Mouse (Mus musculus): ENCODE measurements around the gene Bag6.
"Not testable (repeated sequence)": the region's sequence is repeated elsewhere in the genome, so short reads cannot be mapped to it uniquely, and the experiment has no call there.

The Bag6 gene

DNA sequence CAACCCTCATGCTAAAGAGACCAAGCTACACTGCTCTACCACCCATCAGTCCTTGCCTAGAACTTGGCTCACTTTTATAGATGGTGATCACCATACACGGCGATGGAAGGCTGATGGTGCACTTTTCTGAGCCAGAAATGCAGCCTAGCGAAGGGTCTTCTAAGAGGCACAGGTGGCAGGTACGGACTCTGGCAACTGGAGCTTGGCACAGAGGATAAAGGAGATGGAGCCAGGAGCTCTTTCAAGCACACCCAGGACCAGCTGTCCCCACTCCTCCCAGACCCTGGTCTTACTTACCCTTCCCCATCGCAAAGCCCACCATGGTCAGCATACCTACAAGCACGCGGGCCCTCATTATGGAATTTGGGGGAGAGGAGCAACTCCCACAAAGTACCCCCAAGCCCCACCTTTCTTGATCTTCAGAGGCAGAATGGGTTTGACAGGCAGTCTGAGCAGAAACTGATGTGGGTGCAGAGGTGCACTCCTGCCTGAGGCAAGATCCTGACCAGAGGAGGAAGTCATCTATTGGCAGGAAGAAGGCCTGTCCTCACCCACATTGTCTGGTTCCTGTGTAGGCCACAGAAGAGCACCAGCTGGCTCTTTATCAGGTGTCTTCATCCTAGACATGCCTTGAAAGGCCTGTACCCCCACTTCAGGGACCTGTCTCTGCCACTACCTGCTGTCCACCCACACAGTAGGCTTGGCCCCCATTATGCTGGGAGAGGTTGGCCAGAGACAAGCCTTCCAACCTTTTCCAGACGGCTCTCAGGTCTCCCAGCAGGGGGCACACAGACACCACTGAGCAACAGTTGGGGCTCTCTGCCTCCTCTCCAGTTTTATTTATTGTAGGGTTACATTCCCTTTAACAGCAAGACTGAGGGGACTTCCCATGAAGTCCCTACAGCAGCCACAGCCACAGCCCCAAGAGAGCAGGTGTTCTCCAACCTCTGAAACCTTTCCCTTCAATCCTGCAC lies 19.6 kb upstream of the Bag6 start, which contains the start of gene Ly6g5b:
Gene Ly6g5b (minus strand): TSS at position 383 of the 974 bp plus-strand sequence.
- peak; percentile 60 to 64 for DNase-seq

DNA sequence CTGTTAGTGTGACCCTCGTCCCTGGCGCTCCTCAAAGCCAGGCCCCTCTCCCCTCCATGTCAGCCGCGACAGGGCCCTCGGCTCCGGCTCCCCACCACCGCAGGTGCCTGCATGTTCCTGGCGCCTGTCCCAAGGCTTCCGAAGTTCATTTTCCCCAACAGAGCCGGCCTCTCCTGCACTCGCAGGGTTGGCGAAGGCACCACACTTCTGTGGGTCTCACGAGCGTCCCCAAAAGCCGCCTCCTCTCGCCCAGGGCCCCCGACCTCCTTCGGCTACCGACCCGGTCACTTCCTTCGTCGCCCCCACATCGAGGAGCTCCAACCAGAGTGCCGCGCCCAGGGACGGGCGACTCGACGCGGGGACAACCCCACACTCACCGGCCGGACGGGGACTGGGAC lies 14.2 kb upstream of the Bag6 start:
- no peak for DNase-seq

DNA sequence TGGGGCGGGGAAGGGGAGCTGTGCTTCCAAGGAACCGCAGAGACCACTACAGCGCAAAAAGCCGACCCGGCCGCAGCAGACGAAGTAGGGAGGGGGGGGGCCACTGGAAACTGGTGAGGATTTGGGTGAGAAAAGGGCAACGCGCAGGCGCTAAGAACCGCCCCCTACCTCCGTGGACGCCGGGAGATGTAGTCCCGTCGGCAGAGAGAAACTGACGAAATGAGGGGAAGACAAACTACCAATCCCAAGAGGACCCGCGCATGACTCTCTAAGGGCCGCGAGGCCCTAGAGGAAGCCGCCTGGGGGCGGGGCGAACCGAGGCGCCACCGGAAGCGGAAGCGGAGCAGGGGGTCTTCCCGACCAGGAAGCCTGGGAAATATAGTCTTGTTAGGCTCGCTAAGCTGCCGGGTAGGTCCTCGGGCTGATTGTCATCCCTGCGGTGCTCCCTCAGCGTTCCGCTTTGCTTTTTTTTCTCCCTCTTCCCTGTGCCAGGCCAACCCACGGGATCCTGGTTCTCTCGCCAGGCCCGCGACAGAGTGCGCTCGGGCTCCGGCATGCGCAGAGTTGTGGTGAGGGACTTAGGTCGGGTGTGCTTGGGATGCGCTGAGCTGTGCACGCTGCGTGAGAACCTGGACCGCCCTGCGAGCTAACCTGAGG lies 13.7 kb upstream of the Bag6 start, which contains the start of gene Gpank1:
Gene Gpank1 (plus strand): TSS at position 313 of the 657 bp plus-strand sequence.
- peak; percentile 97 to 99 for DNase-seq

DNA sequence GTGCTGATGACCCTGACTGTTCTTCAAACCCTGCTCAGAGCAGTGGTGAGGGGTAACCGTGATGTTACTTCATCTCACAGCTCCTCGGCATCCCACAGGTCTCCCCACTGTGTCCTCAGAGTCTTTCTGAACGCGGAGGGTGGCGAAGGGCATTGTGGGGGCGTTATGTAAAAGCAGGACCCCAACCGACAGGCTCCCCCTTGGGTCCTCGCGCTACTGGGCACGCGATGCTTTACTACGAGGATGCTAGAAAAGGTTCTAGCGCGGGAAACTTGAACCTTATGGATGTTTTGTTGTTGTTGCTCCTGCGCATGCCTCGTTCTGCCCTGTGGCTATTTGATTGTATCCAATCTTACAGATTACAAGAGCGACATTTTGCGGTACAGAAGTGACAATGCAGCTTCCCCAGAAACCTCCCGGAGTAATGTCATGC lies 13.1 kb upstream of the Bag6 start, which contains the start of gene Csnk2b:
Gene Csnk2b (minus strand): TSS at position 183 of the 433 bp plus-strand sequence.
- peak; percentile 28 to 55 for DNase-seq

DNA sequence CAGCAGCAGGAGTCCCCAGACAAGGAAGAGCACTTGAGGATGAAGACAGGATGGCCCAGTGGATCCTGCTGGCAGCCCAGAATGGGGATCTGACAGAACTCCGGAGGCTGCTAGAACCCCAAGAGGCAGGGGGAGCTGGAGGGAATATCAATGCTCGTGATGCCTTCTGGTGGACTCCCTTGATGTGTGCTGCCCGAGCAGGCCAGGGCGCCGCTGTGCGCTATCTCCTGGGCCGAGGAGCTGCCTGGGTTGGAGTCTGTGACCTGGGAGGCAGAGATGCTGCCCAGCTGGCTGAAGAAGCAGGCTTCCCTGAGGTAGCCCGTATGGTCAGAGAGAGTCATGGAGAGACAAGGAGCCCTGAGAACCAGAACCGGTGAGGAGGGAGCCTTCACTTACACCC lies 11.7 kb upstream of the Bag6 start:
- not testable (repeated sequence) for DNase-seq

DNA sequence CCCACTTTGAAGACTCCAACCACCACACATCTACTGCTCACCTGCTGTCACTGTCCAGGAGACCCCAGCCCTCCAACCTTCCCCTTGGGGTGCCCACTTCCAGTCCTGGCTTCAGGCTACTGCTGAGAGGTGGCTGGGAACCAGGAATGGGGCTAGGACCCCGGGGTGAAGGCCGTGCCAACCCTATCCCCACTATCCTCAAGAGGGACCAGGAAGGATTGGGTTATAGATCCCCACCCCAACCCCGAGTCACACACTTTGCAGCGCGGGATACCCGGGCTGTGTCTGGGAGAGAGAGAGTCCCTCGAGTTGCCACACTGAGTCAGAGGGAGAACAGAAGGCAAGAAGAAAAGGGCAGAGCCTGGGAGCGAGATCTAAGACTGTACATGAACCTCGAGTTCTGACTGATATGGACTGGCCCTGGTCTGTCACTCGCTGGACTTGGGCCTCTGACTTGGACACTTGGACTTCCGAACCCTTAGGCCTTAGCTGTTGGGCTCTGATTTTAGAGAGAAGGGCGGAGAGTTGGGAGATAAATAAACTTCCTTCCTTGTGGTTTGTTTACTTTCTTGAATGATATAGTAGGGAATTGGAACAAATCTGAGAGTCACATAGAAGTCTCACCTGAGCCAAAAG lies 10.6 kb upstream of the Bag6 start:
- DNase-seq: not testable (repeated sequence)

DNA sequence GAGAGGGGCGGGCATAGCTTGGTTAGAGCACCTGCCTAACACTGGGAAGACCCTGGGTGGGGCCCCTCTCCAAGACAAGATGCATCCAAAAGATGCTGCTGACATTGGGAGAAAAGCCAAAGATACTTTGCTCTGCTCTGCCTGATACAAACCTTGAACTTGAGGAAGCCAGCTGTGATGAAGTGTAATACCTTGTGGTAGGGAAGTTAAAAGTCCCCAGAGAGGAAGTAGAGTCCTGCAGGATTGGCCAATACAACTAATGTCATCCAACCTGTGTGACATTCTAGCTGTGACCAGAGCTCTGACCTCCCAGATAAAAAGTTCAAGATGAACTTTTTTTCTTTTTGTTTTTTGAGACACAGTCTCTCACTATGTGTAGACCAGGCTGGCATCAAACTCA lies 9.9 kb upstream of the Bag6 start:
- no peak for DNase-seq

DNA sequence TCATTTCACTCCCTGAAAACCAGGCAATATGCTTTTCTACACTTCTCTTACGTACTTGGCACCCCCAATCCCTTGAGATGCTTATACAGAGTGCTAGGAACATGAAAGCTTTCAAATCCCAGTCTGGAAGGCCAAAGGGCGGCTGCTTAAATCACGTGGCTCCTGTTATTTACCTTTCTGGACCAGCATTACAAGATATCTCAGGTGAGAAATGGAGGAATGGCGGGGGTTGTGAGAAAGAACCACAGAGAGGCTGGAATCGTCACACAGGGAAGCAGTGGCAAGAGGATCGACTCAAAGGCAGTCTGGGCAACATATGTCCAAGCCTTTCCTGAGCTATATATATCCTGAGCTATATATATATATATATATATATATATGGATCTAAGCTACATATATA lies 9.4 kb upstream of the Bag6 start:
- DNase-seq: no peak

DNA sequence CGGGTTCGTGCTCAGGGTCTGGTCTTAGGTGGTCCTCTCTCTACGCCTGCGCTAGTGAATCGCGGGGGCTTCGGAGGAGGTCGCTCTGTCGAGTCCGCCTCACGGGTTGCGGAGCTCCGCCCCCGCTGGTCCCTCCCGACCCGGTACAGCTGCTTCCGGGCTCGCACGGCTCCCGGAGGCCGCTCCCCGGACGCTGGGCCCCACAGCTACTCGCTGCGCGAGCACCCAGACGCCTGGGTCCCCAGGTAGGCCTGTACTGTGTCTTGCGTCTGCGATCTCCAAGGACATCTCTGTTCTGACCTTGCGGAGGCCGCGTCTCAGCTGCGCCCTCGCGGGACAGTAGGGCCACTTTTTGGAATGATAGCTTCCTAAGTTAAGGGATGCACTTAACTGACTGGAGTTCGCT lies 8.8 kb upstream of the Bag6 start, which contains the start of gene D17H6S53E:
Gene D17H6S53E (plus strand): TSS at position 168 of the 406 bp plus-strand sequence.
- peak; percentile 84 to 89 for DNase-seq

DNA sequence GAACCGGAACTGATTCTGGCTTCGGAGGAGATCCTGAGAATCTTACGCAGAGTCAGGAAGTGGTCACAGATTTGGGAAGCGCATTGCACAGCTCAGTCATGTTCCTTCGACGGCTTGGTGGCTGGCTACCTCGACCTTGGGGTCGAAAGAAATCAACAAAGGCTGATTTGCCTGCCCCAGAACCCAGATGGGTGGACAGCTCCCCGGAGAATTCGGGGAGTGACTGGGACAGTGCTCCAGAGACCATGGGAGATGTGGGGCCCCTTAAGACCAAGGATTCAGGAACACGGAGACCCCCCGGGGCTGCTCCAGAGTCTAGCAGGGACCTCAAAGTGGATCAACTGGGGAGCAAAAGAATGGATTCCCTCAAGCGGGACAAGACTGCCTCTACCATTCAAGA lies 8.0 kb upstream of the Bag6 start:
- no peak for DNase-seq

DNA sequence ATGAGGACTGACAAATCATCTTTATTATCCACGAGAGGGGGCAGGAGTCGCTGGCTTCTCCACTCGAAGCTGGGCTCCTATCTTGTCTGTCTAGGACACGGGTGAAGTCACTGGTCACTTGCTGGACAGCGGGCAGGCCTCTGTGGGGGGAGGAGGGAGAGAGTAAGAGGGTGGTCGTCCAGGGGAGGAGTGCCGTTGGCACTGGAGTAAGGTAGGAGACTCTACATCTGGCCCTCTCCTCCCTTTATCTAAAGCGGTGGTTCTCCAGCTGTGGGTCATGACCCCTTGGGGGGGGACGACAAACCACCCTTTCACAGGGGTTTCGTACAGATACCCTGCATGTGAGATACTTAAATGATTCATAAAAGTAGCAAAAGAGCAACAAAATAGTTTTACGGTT lies 6.0 kb upstream of the Bag6 start:
- no peak for DNase-seq

DNA sequence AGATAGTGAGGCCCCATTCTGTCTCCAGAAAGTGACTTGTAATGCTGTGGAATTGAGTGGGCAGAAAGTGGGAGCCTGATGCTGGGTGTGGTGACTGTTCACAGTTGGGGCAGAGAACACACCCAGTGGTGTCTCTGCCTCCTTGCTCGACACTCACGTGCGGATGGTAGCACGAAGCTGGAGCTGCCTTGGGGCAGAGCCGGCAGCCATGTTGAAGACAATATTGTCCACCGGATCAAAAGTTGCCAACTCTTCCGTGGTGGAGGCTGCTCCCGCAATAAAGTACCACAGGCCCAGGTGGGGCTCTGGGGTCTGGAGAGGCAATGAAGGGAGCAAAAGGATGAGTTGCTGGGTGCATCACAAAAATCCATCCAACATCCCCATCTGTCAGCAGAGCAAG lies 3.9 kb upstream of the Bag6 start:
- no peak for DNase-seq

DNA sequence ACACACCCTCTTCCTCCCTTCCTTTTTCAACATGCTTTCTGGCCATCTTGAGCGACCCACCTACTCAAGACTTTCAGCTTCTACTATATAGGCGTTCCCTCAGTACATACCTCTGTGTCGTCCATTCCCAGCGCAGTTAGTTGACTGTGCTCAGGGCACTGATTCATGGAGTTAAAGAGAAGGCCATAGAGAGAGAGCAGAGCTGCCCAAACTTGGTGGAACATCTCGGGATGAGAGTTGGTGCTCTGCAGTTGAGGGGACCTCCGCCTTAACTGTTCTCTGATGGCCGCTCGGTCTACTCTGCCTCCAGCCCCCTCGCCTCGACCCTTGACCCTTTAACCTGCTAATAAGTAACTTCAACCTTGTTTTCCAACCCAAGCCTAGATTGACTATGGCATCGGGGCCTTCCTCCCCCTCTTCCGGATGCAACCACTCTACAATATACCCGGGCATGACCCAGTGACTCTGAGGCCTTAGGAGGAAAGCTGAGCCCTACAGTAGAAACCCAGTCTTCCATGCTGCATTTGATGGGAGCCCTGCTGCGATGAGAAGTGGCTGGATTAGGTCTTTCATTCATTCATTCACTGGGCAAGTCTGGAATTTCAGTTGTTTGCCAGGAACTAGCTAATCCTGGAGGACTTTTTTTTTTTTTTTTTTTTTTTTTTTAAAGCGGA lies 3.3 kb upstream of the Bag6 start, which contains the start of gene Apom:
Gene Apom (minus strand): TSS at position 551 of the 674 bp plus-strand sequence.
- DNase-seq: no peak

DNA sequence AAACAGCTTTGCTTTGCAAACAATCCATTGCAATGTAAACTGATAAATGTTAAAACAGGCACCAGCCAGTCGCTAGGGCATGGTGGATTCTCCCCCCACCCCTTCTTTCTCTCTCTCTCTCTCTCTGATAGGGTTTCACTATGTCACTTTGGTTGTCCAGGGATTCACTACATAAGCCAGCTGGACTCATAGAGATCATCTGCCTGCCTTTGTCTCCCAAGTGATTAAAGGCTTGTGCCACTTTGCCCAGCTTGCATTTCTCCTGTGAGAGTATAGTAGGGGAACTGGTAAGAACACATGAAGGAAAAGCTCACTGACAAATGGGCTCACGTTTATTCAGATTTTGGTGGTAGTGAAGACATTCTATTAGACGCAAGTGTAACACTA lies 2.8 kb upstream of the Bag6 start:
- DNase-seq: no peak

DNA sequence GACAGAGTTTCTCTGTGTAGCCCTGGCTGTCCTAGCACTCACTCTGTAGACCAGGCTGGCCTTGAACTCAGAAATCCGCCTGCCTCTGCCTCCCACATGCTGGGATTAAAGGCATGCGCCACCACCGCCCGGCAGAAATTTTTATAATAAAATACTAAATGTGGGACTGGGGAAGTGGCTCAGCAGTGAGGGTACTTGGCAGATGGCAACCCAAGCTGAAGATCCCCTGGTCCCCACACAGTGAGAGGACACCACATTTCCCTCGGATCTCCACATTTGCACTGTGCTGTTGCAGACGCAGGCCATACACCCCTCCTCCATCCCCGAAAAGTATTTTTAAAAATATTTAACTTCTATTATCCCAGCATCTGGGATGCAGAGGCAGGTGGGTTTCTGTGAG lies 1.5 kb upstream of the Bag6 start:
- no peak for DNase-seq

DNA sequence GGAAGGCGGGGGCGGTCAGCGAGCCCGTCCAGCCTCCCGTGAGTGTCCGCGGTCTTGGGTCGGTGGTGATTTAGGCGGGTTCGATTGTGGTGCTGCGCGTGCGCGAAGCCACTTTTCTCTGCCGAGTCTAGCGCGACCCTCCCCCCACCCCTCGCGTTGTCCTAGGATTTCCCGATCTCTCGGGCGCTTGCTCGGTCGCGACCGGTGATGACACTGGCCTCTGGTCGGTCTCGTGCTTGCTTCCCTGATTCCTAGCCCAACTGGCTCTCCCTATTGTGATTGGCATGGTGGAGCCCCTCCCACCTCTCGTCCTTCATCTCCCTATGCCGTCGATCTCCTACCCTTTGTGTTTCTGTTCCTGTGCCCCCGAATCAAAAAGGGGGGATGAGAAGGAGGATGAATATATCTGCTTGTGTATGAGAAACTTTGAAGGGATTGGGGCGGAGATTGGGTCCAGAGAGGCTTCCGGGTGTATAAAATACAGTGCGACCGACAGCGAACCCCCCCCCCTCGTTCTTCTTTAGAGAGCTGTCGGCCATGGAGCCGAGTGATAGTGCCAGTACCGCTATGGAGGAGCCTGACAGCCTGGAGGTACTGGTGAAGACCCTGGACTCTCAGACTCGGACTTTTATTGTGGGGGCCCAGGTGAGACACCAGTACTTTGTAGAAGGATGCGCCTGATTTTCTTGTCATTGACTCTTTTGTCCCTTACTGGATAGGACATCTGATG lies 778 bp downstream of the Bag6 start:
- DNase-seq: no peak

DNA sequence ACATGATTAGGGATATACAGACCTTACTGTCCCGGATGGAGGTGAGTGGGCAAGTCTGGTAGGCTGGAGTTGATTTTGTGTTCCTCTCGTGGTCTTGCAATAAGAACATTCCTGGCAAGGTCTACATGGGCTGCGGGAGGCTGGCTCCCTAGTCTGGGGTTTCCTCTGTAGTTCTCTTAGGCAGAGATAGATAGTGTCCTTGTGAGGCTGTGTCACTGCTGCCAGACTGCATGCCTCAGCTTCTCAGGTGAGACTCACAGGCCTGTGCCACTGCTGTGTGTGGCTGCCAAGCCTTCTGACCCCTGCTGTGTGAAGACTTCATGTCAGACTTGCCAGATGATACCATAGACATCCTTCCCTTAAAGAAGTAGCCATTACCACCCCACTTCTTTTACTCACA lies 4.3 kb downstream of the Bag6 start:
- no peak for DNase-seq

DNA sequence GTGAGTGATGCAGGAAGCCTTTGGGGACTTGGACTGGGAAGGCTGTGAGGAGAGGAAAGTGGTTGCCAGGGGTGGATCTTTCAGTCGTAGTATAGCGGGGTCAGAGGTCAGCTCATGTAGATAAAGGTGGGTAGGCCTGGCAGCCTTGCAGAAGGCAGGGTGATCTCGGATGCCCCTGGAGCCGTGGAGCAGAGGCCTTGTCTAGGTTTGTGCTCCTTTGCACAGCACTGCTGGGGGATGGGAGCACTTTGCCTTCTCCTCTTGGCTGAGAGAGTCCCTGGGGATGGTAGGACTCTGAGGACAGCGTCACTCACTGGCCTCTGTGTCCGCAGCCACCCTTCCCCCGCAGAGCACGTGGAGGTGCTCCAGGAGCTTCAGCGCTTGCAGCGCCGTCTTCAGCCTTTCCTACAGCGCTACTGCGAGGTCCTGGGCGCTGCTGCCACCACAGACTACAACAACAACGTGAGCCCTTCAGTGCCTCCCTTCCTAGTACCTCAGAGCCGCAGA lies 5.6 kb downstream of the Bag6 start:
- no peak for DNase-seq

DNA sequence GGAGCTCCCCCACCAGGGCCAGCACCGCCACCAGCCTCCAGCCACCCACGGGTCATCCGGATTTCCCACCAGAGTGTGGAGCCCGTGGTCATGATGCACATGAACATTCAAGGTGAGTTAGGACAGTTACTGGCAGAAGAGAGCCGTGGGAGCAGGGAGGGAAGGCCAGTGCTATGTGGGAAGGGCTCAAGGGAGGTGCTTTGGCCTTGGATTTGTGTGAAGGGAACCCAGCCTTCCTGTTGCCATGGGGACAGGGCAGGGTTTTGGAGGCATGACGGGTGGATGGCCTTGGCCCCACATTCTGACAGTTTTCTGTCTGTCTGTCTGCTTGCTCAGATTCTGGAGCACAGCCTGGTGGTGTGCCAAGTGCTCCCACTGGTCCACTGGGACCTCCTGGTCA lies 7.0 kb downstream of the Bag6 start:
- no peak for DNase-seq

DNA sequence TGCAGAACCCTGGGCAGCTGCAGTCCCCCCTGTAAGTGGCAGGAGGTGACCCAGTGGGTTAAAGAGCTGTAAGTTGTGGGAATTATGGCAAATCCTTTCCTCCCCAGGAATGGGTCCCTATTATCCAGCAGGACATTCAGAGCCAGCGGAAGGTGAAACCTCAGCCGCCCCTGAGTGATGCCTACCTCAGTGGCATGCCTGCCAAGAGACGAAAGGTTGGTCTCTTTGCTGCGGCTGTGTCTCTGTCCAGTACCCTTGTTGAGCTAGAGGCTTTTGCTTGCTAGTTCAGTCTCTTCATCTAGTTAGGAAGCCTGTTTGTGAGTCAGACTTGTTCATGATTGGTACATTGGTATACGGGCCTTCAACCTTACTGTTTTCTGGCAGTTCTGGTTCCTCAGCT lies 11.2 kb downstream of the Bag6 start:
- no peak for DNase-seq

DNA sequence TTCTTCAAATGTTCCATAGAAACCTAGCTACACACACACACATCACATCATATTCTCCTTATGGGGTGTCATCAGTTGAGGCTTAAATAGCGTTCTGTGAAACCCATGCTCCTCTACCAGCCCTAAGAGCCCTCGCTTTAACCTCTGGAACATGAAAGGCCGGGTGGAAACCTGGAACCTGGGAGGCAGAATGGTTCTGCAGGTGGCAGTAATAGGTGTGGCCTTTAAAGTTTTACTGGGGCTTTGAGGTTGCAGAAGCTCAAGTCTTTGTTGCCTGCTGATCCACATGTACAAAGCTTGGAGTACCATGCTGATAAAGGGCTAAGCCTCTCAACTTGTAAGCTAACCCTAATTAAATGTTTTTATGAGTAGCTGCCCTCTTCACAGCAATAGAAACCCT lies 12.4 kb downstream of the Bag6 start:
- DNase-seq: peak in 1 of 2 experiments; percentile 3
